Mouse (Mus musculus): Measurements from ENCODE around the gene Lct.

- TF ChIP-seq CTCF (IDR thresholded peaks at IDR 0.05; ENCODE audit: low read depth) (no peak), EP300 (IDR thresholded peaks at IDR 0.05; ENCODE audit: low read depth) (no peak)
Observed at GRCm38 (mm10) chr1:128328218-128328617, at the start of gene Lct.

All from liver, postnatal 0 days (tissue).